Mouse (Mus musculus) midbrain, embryonic 14.5 days (tissue): Measurements from ENCODE around the gene Ciz1. TPM values are rescaled to one million over a fixed set of nuclear protein-coding genes. Genes with fewer than 3 reads are reported as not detected.
A peak's percentile ranks its signal among the peaks of the same experiment; 100 is the strongest.
"Not testable (repeated sequence)": the region's sequence is repeated elsewhere in the genome, so short reads cannot be mapped to it uniquely, and the experiment has no call there.

Experiments used
- ATAC-seq: fragments of 200-750 bp; cut with Nextera tagmentation; 2 replicates; pipeline ENCODE4 v1.8.0; 2017; ENCODE audit warnings: moderate number of reproducible peaks, moderate library complexity; ENCODE audit not compliant: low FRiP score, low TSS enrichment
- DNase-seq: peaks from one replicate; pipeline ENCODE4 v3.0.0-alpha.2; 2015
- H3K27ac ChIP-seq: fragments of 300-500 bp; sonication (generic); replicated peaks from 2 replicates; pipeline ENCODE4 v1.5.1; 2014; ENCODE audit warnings: mild to moderate bottlenecking, low read depth, low read length, moderate library complexity
- H3K27me3 ChIP-seq: fragments of 300-500 bp; sonication (generic); 2 replicates; pipeline ENCODE4 v1.6.1; 2014; ENCODE audit warnings: low read length, control low read depth, mixed read lengths; ENCODE audit not compliant: control insufficient read depth, insufficient read depth
- H3K36me3 ChIP-seq: fragments of 300-500 bp; sonication (generic); 2 replicates; pipeline ENCODE4 v1.6.1; 2014; ENCODE audit warnings: low read length, control low read depth; ENCODE audit not compliant: control insufficient read depth, insufficient read depth
- H3K4me1 ChIP-seq: fragments of 300-500 bp; sonication (generic); 2 replicates; pipeline ENCODE4 v1.6.1; 2014; ENCODE audit warnings: mild to moderate bottlenecking, antibody characterized with exemption, low read length, control low read depth; ENCODE audit not compliant: control insufficient read depth, insufficient read depth
- H3K4me2 ChIP-seq: fragments of 300-500 bp; sonication (generic); 2 replicates; pipeline ENCODE4 v1.6.1; 2014; ENCODE audit warnings: mild to moderate bottlenecking, low read length, moderate library complexity
- H3K4me3 ChIP-seq: fragments of 300-500 bp; sonication (generic); replicated peaks from 2 replicates; pipeline ENCODE4 v1.5.1; 2014; ENCODE audit warnings: low read depth, low read length
- H3K9ac ChIP-seq: fragments of 300-500 bp; sonication (generic); replicated peaks from 2 replicates; pipeline ENCODE4 v1.6.1; 2014; ENCODE audit warnings: mild to moderate bottlenecking, low read length, moderate library complexity
- H3K9me3 ChIP-seq: fragments of 300-500 bp; sonication (generic); 2 replicates; pipeline ENCODE4 v1.6.1; 2016; ENCODE audit warnings: low read length, control low read depth, mixed read lengths; ENCODE audit not compliant: control insufficient read depth
- WGBS: fragments of 180-500 bp; shearing (Covaris S2); extraction: QIAGEN DNeasy Blood & Tissue Kit; methylation state at CpG from one replicate; pipeline ENCODE4 v1.1.7; 2014; 5-methylcytosine and 5-hydroxymethylcytosine counted together
- polyA plus RNA-seq: library from polyadenylated mRNA; unstranded; fragments of >200 nt; fragmentation: Nextera tagmentation; extraction: Ambion mirVana; gene quantifications from 2 replicates; pipeline ENCODE4 v1.2.1, GENCODE M21; 2014

Gene Ciz1
- polyA plus RNA-seq, 1 experiment from 2014 or later, result 54.1 TPM

GRCm38 (mm10) chr2:32362274-32362673 lies 10.1 kb downstream of the Ciz1 start:
- Histone ChIP-seq H3K4me2 (peak overlapping the region; percentile 88), H3K27ac (0 out of 2 replicates have a peak overlapping the region, but pooled peaks have one; percentile 86)
- WGBS, result 51% methylated on average over 5 of the region's 5 CpGs

GRCm38 (mm10) chr2:32362817-32363340 lies 10.8 kb downstream of the Ciz1 start:
- H3K4me1 ChIP-seq, result peaks cover 18% of the 10 kb centered on the region
- ATAC-seq (peak; percentile 84), DNase-seq (peak; percentile 95)
- H3K4me2 ChIP-seq, result peak overlapping the region; percentile 88
- peak overlapping the region; percentile 86 for H3K9ac ChIP-seq
- H3K27ac ChIP-seq, result peak overlapping the region; percentile 86
- peaks cover 4% of the 10 kb centered on the region; the same call in 1 of the 2 replicates for H3K27me3 ChIP-seq
- H3K9me3 ChIP-seq, result no peaks in the 10 kb centered on the region
- peaks cover 22% of the 10 kb centered on the region for H3K36me3 ChIP-seq
- H3K4me3 ChIP-seq, result peak overlapping the region; percentile 81
- WGBS, result under 1% methylated on average over 53 of the region's 53 CpGs

More at GRCm38 (mm10) chr2:32362274-32362673, 10.1 kb downstream of the Ciz1 start:
- not testable (repeated sequence) for H3K27me3 ChIP-seq, H3K9me3 ChIP-seq, ATAC-seq, DNase-seq
- Histone ChIP-seq H3K4me3 (peak overlapping the region; percentile 81), H3K9ac (peak overlapping the region; percentile 86; the same call in 1 of the 2 replicates), H3K36me3 (peaks cover 18% of the 10 kb centered on the region), H3K4me1 (peaks cover 18% of the 10 kb centered on the region)

GRCm38 (mm10) chr2:32363376-32364106 lies 11.4 kb downstream of the Ciz1 start:
- peaks cover 4% of the 10 kb centered on the region; the same call in 1 of the 2 replicates for H3K27me3 ChIP-seq
- peak; percentile 40 for DNase-seq
- H3K4me1 ChIP-seq, result peaks cover 18% of the 10 kb centered on the region
- H3K4me3 ChIP-seq, result peak overlapping the region; percentile 81
- H3K4me2 ChIP-seq, result peak overlapping the region; percentile 88
- H3K9ac ChIP-seq, result peak overlapping the region; percentile 86
- peaks cover 29% of the 10 kb centered on the region for H3K36me3 ChIP-seq
- ATAC-seq, result peak; percentile 51; the same call in 1 of the 2 replicates
- H3K9me3 ChIP-seq, result no peaks in the 10 kb centered on the region
- H3K27ac ChIP-seq, result peak overlapping the region; percentile 86
- WGBS, result 10% methylated on average over 19 of the region's 19 CpGs

- DNase-seq (no peak), ATAC-seq (no peak)
- Histone ChIP-seq H3K9me3 (no peaks in the 10 kb centered on the region), H3K36me3 (peaks cover 29% of the 10 kb centered on the region), H3K27me3 (peaks cover 4% of the 10 kb centered on the region; the same call in 1 of the 2 replicates), H3K4me1 (peaks cover 18% of the 10 kb centered on the region), H3K4me2 (peak overlapping the region; percentile 88), H3K4me3 (peak overlapping the region; percentile 81; the same call in 1 of the 2 replicates), H3K27ac (no peak overlapping the region), H3K9ac (no peak overlapping the region; the same call in 1 of the 2 replicates)
- WGBS, result 88% methylated on average over 8 of the region's 8 CpGs
Observed at GRCm38 (mm10) chr2:32364121-32364520, 12.0 kb downstream of the Ciz1 start.

DNA sequence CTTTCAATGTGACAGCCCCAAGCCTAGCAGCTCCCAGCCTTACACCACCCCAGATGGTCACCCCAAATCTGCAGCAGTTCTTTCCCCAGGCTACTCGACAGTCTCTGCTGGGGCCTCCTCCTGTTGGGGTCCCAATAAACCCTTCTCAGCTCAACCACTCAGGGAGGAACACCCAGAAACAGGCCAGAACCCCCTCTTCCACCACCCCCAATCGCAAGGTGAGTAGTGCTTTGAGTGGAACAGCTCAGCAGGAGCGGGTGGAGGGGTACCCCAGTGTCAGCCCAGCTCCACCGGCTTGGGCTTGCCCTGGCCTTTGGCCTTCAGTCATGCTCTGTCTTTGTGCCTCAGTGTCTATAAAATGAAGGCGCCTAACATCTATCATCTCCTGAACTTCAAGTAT lies 15.2 kb downstream of the Ciz1 start:
- Histone ChIP-seq H3K4me2 (no peak overlapping the region), H3K27ac (no peak overlapping the region), H3K27me3 (no peaks in the 10 kb centered on the region), H3K9me3 (no peaks in the 10 kb centered on the region), H3K4me1 (peaks cover 8% of the 10 kb centered on the region), H3K36me3 (peaks cover 61% of the 10 kb centered on the region), H3K4me3 (no peak overlapping the region), H3K9ac (no peak overlapping the region)
- ATAC-seq (no peak), DNase-seq (no peak)
- 97% methylated on average over 5 of the region's 5 CpGs for WGBS

- H3K4me2 ChIP-seq, result no peak overlapping the region
- H3K4me1 ChIP-seq, result no peaks in the 10 kb centered on the region
- 91% methylated on average over 10 of the region's 10 CpGs for WGBS
- DNase-seq, result no peak
- no peaks in the 10 kb centered on the region for H3K9me3 ChIP-seq
- no peak overlapping the region for H3K27ac ChIP-seq
- no peak for ATAC-seq
- no peak overlapping the region for H3K9ac ChIP-seq
- H3K27me3 ChIP-seq, result no peaks in the 10 kb centered on the region
- H3K36me3 ChIP-seq, result peaks cover 94% of the 10 kb centered on the region
- no peak overlapping the region for H3K4me3 ChIP-seq
Observed at GRCm38 (mm10) chr2:32374191-32374590, 22.1 kb downstream of the Ciz1 start.

DNA sequence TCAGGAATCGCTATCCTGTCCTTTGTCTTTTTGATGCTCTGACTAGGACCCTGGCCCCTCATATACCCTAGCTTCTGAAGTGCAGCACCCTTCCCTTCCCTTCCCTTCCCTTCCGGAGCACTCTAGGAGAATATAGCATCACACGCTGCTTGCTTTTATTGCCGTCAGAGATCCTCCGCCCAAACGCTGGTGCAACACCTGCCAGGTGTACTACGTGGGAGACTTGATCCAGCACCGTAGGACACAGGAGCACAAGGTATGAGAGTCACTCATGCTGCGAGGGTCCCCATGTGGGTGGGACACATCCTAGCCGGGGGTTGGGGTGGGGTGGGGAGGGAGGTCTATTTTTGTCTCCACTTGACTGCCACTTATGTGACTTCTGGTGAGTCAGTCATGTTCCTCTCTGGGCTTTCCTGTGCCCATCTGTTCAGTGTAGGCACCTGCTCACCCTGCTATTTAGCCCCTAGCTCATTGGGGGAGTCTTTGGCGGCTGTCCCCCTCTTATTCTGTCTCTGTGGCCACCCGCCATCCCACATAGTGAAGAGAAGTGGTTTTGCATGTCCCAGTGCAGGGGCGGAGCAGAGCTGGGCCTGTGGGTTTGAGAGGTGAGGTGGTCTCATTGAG lies 23.3 kb downstream of the Ciz1 start:
- Histone ChIP-seq H3K9me3 (no peaks in the 10 kb centered on the region), H3K27ac (no peak overlapping the region), H3K27me3 (no peaks in the 10 kb centered on the region), H3K4me3 (no peak overlapping the region), H3K36me3 (peaks cover 90% of the 10 kb centered on the region), H3K9ac (no peak overlapping the region), H3K4me1 (no peaks in the 10 kb centered on the region), H3K4me2 (no peak overlapping the region)
- 94% methylated on average over 13 of the region's 13 CpGs for WGBS
- no peak for ATAC-seq
- DNase-seq, result no peak

GRCm38 (mm10) chr2:32376963-32377362 lies 24.8 kb downstream of the Ciz1 start:
- H3K9ac ChIP-seq, result no peak overlapping the region
- DNase-seq (no peak), ATAC-seq (no peak)
- no peak overlapping the region for H3K4me3 ChIP-seq
- H3K27me3 ChIP-seq, result no peaks in the 10 kb centered on the region
- no peaks in the 10 kb centered on the region for H3K9me3 ChIP-seq
- no peak overlapping the region for H3K27ac ChIP-seq
- peaks cover 74% of the 10 kb centered on the region for H3K36me3 ChIP-seq
- H3K4me1 ChIP-seq, result no peaks in the 10 kb centered on the region
- H3K4me2 ChIP-seq, result no peak overlapping the region
- WGBS, result 96% methylated on average over 10 of the region's 10 CpGs
